Mouse (Mus musculus) T-helper 17 cell (primary cell): ENCODE data around the gene Gm10135.

ENCODE experiments used
- in situ Hi-C, 2 experiments: fragments of 300-600 bp; cut with MboI, MseI; formaldehyde crosslinking; loops; 1 replicate in 1 of 2; 2 replicates in 1 of 2; pipeline ENCODE4 v1.15.1; 2025; ENCODE audit warnings: high pct_unique_total_duplicates in 2 of 2

The Gm10135 gene

DNA sequence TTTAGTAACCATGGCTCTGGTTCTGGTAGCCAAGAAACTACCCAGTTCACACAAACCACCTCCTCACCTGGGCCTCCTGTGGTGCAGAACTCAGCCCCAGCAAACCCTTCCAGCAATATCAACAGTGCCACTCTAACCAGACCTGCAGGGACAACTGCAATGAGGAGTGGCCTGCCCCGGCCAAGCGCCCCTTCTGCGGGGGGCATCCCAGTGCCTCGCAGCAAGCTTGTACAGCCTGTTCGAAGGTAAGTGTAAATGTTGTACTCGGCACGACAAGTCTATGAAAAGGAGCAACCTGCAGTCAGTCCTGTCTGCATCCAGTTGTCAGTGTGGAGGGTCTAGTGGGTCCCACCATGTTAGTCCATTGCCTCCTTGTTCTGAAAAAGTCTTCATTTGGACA is at the start of gene Gm10135:
Gene Gm10135 (minus strand): TSS at position 101 of the 400 bp plus-strand sequence.
- in situ Hi-C loops = loop anchor here (10.0 kb wide), 2 partner anchors 70 to 1980 kb away; no protein-coding TSS in a partner anchor

DNA sequence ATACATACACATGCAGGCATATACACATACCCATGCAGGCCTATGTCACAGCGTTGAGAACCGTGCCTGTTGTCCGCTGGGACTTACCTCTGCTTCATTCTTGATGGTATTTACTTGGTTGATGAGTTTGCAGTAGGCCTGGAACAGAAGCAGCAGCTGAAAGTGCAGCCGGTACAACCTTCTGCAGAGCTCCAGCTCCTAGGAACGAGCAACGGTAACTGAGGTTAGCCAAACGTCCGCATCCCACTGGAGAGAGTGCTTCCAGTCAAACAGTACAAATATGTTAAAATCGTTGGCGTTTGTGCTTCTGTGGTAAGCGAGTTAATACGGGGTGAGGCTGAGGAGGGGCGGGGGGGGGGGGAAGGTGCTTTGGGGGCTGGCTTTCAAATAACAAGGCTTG is 49.3 kb upstream of the Gm10135 start:
- in situ Hi-C loops = loop anchor here in 1 of 2 experiments (5.0 to 25.0 kb wide), 2 partner anchors 452 to 614 kb away; partner anchors contain the start of genes Lrrc66 and Sgcb

DNA sequence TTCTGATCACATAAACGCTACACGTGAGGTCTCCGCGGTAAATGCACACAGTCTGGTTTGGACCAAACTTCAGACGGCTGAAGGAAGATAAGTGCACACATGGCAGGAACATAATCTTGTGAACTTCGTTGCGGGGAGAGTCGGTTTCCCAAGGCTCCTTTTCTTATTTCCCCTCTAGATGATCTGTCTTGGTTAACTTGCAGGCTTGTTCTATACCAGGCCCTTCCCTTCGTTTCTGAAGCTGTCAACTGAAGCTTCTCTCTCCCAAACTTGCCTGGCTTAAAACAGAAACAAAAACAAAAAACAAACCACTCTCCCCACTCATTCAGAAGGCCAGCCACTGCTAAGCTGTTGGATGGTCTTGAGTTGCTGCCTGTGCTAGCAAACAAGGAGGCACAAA is 40.2 kb upstream of the Gm10135 start:
- in situ Hi-C loops = loop anchor here in 1 of 2 experiments (25.0 kb wide), 1 partner anchor 623 kb away; the partner anchor contains the start of genes Lrrc66 and Sgcb

DNA sequence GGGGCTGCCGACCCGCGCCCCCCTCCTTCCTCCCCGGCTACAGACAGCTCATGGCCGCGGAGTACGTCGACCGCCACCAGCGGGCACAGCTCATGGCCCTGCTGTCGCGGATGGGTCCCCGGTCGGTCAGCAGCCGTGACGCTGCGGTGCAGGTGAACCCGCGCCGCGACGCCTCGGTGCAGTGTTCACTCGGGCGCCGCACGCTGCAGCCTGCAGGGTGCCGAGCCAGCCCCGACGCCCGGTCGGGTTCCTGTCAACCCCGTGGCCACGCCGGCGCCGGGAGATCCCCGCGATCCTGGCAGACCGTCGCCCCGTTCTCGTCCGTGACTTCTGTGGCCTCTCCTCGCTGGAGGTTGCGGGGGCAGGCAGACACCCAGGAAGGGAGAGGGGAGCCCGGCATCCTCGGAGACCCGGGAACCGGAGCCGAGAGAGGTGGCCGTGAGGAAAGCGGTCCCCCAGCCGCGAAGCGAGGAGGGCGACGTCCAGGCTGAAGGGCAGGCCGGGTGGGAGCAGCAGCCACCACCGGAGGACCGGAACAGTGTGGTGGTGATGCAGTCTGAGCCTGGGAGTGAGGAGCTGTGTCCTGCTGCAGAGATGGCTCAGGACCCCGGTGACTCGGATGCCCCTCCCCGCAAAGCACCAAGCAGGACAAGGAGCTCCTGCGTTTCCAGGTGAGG is 39.2 kb upstream of the Gm10135 start:
- in situ Hi-C loops = loop anchor here in 1 of 2 experiments (25.0 kb wide), 1 partner anchor 624 kb away; the partner anchor contains the start of genes Lrrc66 and Sgcb

DNA sequence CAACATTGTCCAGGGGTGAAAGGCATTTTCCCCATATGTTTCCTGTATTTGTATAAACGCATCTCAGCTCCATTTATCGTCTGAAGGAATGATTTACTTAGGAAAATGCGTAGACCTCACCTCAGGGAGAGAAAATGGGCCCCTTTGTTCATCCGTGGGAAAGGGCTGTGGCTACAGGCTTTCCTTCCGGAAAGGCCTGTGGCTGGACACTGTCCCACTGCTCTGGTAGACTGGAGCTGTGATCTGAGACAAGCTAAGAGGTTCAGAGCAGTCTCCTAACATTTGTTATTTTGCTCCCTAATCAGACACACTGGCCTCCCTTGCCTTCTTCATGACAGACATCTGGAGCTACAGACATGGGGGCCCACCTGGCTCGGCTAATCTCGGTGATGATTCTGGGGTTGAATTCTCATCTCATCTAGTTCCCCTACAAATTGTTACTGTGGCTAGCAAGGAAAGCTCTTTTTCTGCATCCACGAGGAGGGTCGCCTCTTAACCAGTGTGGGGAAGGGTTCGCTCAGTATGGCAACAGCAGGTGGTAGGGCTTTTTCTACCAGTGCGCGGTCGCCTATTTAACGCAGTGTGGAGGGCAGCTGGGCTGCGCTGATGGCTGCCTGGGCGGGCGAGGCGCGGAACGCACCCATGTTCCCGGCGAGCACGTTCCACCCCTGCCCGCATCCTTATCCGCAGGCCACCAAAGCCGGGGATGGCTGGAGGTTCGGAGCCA is 38.5 kb upstream of the Gm10135 start:
- in situ Hi-C loops = loop anchor here in 1 of 2 experiments (25.0 kb wide), 1 partner anchor 624 kb away; the partner anchor contains the start of genes Lrrc66 and Sgcb

DNA sequence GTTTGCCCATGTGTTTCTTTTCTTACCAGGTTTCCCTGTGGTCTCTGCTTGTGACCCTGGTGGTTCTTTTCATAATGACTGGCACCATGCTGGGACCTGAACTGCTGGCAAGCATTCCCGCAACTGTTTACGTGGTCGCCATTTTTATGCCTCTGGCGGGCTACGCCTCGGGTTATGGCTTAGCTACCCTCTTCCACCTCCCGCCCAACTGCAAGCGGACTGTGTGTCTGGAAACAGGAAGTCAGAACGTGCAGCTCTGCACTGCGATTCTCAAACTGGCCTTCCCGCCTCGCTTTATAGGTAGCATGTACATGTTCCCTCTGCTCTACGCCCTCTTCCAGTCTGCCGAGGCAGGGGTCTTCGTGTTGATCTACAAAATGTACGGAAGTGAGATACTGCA is 37.3 kb upstream of the Gm10135 start:
- in situ Hi-C loops = loop anchor here in 1 of 2 experiments (25.0 kb wide), 1 partner anchor 625 kb away; the partner anchor contains the start of genes Lrrc66 and Sgcb

DNA sequence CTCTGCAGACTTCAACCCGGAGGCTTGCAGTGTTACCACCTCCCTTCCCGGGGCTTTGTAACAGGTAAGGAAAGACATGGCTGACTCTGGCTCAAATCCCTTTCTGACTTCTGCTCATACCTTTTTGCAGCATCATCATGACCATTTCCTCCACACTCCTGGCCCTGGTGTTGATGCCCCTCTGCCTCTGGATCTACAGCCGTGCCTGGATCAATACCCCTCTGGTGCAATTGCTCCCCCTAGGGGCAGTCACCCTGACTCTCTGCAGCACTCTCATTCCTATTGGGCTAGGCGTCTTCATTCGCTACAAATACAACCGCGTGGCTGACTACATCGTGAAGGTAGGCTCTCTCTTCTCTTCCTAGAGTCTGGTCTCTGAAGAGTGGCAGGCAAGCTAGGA is 33.7 kb upstream of the Gm10135 start:
- in situ Hi-C loops = loop anchor here in 1 of 2 experiments (25.0 kb wide), 1 partner anchor 629 kb away; the partner anchor contains the start of genes Lrrc66 and Sgcb

DNA sequence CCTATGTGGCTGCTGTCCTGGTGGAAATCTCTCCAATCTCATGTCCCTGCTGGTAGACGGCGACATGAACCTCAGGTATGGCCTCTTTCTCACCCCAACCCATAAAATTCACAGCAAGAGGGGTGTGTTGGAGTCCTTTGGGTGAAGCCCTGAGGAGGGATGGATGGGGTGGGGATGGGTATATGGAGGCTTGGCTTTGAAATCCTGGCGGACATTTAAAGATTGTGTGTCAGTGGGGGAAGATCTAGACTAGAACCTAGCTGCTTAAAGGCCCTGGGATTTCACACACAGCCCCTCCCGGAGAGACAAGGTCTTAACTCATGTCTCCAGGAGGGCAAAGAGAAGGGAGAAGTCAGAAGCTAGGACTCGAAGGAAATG is 33.1 kb upstream of the Gm10135 start:
- in situ Hi-C loops = loop anchor here in 1 of 2 experiments (25.0 kb wide), 1 partner anchor 630 kb away; the partner anchor contains the start of genes Lrrc66 and Sgcb

DNA sequence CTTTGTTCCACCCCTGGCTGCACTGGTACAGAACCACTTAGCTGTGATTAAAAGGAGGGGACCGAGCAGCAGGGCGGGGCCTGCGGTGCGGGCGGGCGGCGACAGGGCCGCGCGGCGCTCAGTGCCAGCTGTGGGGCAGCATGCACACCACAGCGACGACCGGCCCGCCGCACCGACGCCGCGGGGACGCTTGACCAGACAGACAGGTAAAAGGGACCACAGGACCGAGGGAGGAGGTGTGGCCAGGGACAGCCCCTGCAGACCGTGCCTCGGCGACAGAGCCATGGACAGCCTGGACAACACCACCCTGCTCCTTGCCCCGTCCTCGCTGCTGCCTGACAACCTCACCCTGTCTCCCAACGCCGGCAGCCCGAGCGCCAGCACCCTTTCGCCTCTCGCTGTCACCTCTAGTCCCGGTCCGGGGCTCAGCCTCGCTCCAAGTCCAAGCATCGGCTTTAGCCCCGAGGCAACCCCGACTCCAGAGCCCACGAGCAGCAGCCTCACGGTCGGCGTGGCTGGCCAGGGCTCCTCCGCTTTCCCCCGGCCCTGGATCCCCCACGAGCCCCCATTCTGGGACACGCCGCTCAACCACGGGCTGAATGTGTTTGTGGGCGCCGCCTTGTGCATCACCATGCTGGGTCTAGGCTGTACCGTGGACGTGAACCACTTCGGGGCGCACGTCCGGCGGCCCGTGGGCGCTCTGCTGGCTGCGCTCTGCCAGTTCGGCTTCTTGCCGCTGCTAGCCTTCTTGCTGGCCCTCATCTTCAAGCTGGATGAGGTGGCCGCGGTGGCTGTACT is 32.5 kb upstream of the Gm10135 start, which contains the start of gene Slc10a4:
Gene Slc10a4 (plus strand): TSS at position 100 of the 798 bp plus-strand sequence.
- in situ Hi-C loops = loop anchor here in 1 of 2 experiments (25.0 kb wide), 1 partner anchor 630 kb away; the partner anchor contains the start of genes Lrrc66 and Sgcb

DNA sequence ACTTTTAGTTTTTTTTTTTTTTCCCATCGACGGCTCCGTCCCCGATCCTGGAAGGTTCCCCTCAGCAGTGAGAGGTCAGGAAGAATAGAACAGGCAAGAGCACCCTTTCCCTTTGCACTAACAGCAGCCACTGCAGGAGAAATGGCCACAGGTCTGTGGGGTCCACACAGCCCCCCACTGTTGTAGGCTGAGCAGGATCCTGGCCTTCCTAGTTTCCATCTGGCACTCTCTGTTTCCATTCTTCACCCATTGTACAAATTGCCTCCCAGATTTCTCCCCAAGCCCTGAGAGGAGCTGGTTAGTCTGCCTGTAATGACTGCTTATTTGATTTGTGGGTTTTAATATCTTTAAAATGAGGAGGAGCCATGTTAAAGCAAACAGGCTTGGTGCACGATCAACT is 29.5 kb upstream of the Gm10135 start:
- in situ Hi-C loops = loop anchor here (5.0 to 25.0 kb wide), 2 partner anchors 412 to 633 kb away; partner anchors contain the start of genes Lrrc66 (in 1 of the 2) and Sgcb (in 1 of the 2)

DNA sequence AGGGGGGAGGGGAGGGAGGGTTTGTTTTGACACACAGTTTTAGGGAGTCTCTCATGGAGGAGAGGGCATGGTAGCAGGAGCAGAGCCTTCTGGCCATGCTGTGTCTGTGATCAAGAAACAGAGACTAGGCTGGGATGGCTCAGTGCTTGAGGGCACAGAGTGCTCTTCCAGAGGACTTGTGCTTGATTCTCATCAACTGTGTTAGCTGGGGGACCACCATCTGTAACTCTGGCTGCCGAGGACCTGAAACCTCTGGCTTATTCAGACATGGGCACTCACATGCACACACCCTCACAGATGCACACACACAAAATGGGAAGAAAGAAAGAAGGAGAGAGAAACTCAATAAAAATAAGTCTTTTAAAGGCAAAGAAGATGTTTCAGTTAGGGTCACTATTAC is 24.0 kb upstream of the Gm10135 start:
- in situ Hi-C loops = loop anchor here in 1 of 2 experiments (5.0 kb wide), 1 partner anchor 401 kb away; no protein-coding TSS in a partner anchor

DNA sequence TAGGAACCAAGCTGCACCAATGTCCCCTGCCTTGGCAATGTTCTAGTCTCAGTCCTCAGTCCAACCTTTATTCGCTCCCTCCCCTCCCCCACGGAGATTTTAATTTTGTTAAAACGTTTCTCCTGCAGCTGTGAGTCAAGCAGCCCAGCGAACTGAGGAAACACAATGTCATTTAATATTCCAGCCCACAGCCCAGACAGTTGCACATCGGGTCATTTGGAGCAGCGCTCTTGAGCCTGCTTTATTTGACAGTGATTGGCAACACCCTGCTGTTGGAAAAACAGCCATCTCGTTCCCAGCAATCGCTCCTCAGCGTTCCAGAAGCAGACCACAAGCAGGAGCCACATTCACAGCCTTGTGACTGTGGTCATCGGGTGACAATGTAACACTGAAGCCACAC is 20.9 kb upstream of the Gm10135 start:
- in situ Hi-C loops = loop anchor here in 1 of 2 experiments (5.0 kb wide), 1 partner anchor 398 kb away; no protein-coding TSS in a partner anchor

DNA sequence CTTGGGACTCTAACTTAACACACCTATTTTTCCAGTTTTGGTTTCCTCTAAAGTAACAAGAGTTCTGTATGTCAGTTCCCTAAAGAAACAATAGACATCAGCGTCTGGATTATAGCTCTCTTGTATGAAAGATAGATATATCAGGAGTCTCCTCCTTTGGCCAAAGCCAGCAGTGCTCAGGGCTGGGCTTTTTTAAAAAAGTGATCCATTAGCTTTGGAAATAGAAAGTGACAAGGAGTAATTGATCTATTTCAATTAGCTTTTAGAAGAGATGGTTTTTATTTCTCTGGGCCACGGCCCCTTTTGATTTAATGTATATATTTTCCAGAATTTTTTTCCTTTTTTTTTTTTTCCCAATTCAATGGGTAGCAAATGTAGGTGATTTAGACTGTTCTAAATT is 20.4 kb upstream of the Gm10135 start:
- in situ Hi-C loops = loop anchor here in 1 of 2 experiments (5.0 kb wide), 1 partner anchor 398 kb away; no protein-coding TSS in a partner anchor

DNA sequence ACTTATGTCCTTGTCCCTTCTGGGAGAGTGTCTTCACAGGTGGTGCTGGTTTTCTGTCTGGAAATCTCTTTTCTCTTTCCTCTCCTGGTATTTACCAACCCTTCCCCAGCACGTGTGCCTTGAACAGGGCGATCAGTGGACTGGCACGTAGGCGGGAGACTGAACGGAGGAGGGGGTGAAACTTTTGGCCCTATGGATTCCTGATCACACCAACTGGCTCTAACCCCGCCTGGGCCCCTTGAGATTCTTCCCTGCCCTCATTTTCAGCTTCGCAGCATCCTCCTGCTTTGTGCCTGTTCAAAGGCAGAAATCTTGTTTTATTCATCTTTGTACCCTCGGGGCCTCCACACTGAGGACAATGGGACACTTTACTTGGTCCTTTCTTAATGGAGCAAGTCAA is 19.9 kb upstream of the Gm10135 start:
- in situ Hi-C loops = no loop called here

DNA sequence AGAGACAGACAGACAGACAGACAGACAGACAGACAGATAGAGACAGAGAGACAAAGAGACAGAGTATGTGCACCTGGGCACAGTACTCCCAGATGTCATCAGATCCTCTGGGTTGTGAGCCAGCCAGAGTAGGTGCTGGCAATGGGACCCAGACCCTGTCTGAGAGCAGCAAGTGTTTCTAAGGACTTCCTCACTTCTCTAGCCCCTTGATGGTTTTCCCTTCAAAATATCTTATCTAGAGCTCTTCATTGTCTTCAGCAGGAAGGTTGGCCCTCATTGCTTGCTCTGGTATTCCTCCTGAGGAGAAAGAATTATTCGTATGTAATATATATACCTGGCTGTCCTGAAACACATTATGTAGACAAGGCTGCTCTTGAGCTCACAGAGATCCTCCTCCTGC is 18.0 kb upstream of the Gm10135 start:
- in situ Hi-C loops = no loop called here

DNA sequence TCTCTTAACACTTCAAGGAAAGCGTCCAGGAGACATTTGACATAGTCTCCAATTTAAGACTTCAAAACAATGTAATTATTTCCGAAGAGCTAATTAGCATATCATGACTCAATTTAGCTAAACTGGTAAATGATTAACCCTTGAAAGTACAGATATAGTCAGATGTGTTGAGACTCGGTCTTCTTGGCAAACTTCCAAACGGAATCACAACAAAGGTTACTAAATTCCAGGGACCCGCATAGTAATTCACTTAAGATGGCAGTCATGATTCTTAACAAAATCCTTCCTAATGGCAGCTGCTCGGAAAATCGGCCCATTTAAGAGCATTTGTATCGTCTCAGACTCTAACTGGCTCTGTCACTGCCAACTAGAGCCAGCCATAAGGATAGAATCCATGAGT is 15.3 kb upstream of the Gm10135 start:
- in situ Hi-C loops = loop anchor here (5.0 to 10.0 kb wide), 2 partner anchors 393 to 395 kb away; no protein-coding TSS in a partner anchor

DNA sequence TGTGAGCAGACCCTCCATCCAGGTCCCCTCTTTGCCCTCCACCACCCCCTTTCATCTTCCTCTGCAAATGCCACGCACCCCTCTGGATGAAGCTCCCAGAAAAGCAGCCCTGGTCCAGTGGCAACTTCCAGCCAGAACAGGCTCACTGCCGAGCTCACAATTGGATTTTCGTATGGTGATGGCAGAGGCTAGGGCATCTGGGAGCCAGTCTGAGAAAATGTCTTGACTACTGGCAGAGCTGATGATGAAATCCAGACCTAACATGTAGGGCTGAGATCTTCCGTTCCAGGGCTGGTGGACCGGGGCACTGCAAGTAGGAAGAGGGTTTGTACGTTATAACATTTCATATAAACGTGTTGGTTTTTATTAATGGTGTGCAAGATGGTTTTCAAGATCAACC is 13.3 kb upstream of the Gm10135 start:
- in situ Hi-C loops = loop anchor here (5.0 to 10.0 kb wide), 2 partner anchors 395 to 397 kb away; no protein-coding TSS in a partner anchor

DNA sequence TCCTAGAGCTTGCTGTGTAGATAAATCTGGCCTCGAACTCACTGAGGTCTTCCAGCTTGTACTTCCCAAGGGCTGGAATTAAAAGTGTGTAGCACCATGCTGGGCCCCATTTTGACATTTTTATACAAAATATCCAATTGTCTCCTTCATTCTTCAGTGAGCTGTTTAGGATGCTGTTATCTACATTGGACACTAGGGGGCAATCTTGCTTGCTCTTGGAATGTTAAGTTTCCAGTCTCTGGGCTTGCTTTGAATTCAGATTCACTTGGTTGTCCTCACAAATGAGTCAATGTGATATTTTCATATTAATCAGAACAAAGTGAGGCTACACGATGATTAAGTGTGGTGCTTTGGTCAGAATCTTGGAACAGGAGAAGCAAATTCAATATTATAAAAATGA is 9.6 kb upstream of the Gm10135 start:
- in situ Hi-C loops = loop anchor here in 1 of 2 experiments (10.0 kb wide), 1 partner anchor 401 kb away; no protein-coding TSS in a partner anchor

DNA sequence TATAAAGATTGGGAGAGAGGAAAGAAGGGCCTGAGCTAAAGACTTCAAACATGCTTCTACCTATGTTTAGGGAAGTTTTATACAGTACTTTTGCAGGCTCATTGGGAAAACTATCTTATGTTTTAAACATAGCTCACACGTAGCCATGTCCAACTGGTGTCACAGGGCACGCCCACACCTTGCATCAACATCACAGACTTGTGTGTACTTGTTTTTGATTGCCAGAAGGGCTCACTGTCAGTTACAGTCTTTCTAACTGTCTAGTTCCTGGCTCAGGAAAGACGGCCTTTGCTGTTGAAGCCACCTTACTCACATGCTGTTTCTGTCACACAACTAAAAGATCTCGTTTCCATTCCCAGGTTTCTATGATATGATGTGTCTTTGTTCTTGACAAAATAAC is 2.0 kb upstream of the Gm10135 start:
- in situ Hi-C loops = loop anchor here (10.0 kb wide), 2 partner anchors 72 to 1978 kb away; no protein-coding TSS in a partner anchor

DNA sequence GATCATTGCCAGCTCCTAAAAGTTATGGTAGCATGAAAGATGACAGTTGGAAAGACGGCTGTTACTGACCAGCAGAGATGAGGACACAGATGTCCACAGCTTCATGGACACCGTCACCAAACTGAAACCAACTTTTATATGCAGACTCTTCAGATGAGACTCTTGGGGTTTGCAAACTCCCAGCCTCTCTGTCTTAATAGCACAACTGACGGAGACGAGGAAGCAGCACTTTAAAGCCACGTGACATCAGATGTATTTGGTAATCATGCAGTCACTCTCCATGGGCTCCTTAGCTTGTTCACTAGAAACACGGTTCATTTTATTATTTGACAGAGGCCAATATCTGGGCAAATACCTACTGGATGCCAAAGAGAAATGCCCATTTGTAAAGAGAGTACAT is 1.5 kb upstream of the Gm10135 start:
- in situ Hi-C loops = loop anchor here (10.0 kb wide), 2 partner anchors 71 to 1979 kb away; no protein-coding TSS in a partner anchor
